Mouse (Mus musculus) CH12.LX (cell line): ENCODE results near the gene Col4a4. TPM values are rescaled to one million over a fixed set of nuclear protein-coding genes. Genes with fewer than 3 reads are reported as not detected.

Experiments
- DNase-seq: peaks from one replicate; pipeline ENCODE4 v3.0.0-alpha.2; 2013; ENCODE audit errors: extremely low read depth
- H3K27ac ChIP-seq: 2 replicates; pipeline ENCODE4 v1.5.1; 2012; ENCODE audit warnings: low read depth, mild to moderate bottlenecking, control low read depth, moderate library complexity; ENCODE audit not compliant: insufficient read depth
- H3K27me3 ChIP-seq: replicated peaks from 2 replicates; pipeline ENCODE3; 2012; ENCODE audit warnings: inconsistent platforms
- H3K36me3 ChIP-seq, 2 experiments: replicated peaks in 1 of 2; 2 replicates each; pipeline versions ENCODE3 to v1.6.1; 2012; ENCODE audit warnings: inconsistent platforms in 1 of 2, low read length in 1 of 2, mild to moderate bottlenecking in 1 of 2, mixed read lengths in 1 of 2, moderate library complexity in 1 of 2; ENCODE audit not compliant: control insufficient read depth in 1 of 2, insufficient read depth in 1 of 2
- H3K4me1 ChIP-seq, 2 experiments: 2 replicates each; pipeline ENCODE4 v1.6.1; 2012; ENCODE audit warnings: inconsistent platforms in 1 of 2, moderate library complexity in 1 of 2; ENCODE audit not compliant: insufficient read depth in 2 of 2, control insufficient read depth in 1 of 2
- H3K4me2 ChIP-seq: 2 replicates; pipeline ENCODE4 v1.6.1; 2012; ENCODE audit warnings: low read depth, mild to moderate bottlenecking, control low read depth; ENCODE audit not compliant: poor library complexity, insufficient read depth, severe bottlenecking
- H3K4me3 ChIP-seq, 3 experiments: fragments of 150-350 bp in 1 of 3; sonication (generic) in 1 of 3; replicated peaks in 1 of 3; 2 replicates each; pipeline versions ENCODE3 to v1.5.1; 2011 to 2012; ENCODE audit warnings: low read depth in 2 of 3, low read length in 2 of 3, mild to moderate bottlenecking in 2 of 3, moderate library complexity in 2 of 3, control low read depth in 1 of 3, improper control_type of control experiment in 1 of 3, inconsistent platforms in 1 of 3, mixed read lengths in 1 of 3; ENCODE audit not compliant: poor library complexity in 1 of 3
- H3K79me2 ChIP-seq: replicated peaks from 2 replicates; pipeline ENCODE4 v1.6.1; 2012; ENCODE audit warnings: mild to moderate bottlenecking, moderate library complexity; ENCODE audit not compliant: control insufficient read depth, poor library complexity, insufficient read depth, severe bottlenecking; ENCODE audit errors: extremely low read depth
- H3K9ac ChIP-seq: 2 replicates; pipeline ENCODE4 v1.6.1; 2012; ENCODE audit warnings: low read depth, mild to moderate bottlenecking, control low read depth, moderate library complexity; ENCODE audit not compliant: insufficient read depth
- H3K9me3 ChIP-seq: replicated peaks from 2 replicates; pipeline ENCODE3; 2012; ENCODE audit warnings: low read length, inconsistent platforms, mixed read lengths
- BHLHE40 ChIP-seq: IDR thresholded peaks from 2 replicates; pipeline ENCODE4 v1.6.1; 2011; ENCODE audit warnings: mild to moderate bottlenecking, low read depth, low read length, improper control_type of control experiment
- CHD2 ChIP-seq: IDR thresholded peaks from 2 replicates; pipeline ENCODE4 v1.6.1; 2011; ENCODE audit warnings: low read length, improper control_type of control experiment
- CTCF ChIP-seq, 2 experiments: IDR thresholded peaks in 1 of 2; conservative IDR thresholded peaks in 1 of 2; 2 replicates each; pipeline ENCODE4 v1.5.1; 2011 to 2012; ENCODE audit warnings: low read depth in 2 of 2, low read length in 2 of 2, improper control_type of control experiment in 1 of 2, inconsistent platforms in 1 of 2, mild to moderate bottlenecking in 1 of 2, moderate library complexity in 1 of 2
- E2F4 ChIP-seq: IDR thresholded peaks from 2 replicates; pipeline ENCODE4 v1.6.1; 2011; ENCODE audit warnings: low read depth, low read length, improper control_type of control experiment; ENCODE audit not compliant: insufficient replicate concordance
- ELF1 ChIP-seq: IDR thresholded peaks from 2 replicates; pipeline ENCODE4 v1.6.1; 2014; ENCODE audit warnings: low read depth, mild to moderate bottlenecking, inconsistent platforms, low read length, improper control_type of control experiment
- EP300 ChIP-seq: IDR thresholded peaks from 2 replicates; pipeline ENCODE4 v1.6.1; 2011; ENCODE audit warnings: low read length, improper control_type of control experiment
- ETS1 ChIP-seq: conservative IDR thresholded peaks from 2 replicates; pipeline ENCODE4 v1.6.1; 2012; ENCODE audit warnings: low read depth, mild to moderate bottlenecking, inconsistent platforms, low read length, improper control_type of control experiment, moderate library complexity
- HCFC1 ChIP-seq: IDR thresholded peaks from 2 replicates; pipeline ENCODE4 v1.6.1; 2012; ENCODE audit warnings: low read depth, mild to moderate bottlenecking, inconsistent platforms, low read length, improper control_type of control experiment
- JUN ChIP-seq: IDR thresholded peaks from 2 replicates; pipeline ENCODE4 v1.6.1; 2011; ENCODE audit warnings: low read depth, mild to moderate bottlenecking, low read length, improper control_type of control experiment, moderate library complexity; ENCODE audit not compliant: insufficient read depth
- KAT2A ChIP-seq: IDR thresholded peaks from 2 replicates; pipeline ENCODE4 v1.6.1; 2012; ENCODE audit warnings: low read length, improper control_type of control experiment, inconsistent platforms; ENCODE audit not compliant: insufficient replicate concordance
- MAZ ChIP-seq: IDR thresholded peaks from 2 replicates; pipeline ENCODE4 v1.6.1; 2012; ENCODE audit warnings: low read depth, mild to moderate bottlenecking, inconsistent platforms, low read length, improper control_type of control experiment, moderate library complexity
- NELFE ChIP-seq: IDR thresholded peaks from 2 replicates; pipeline ENCODE4 v1.6.1; 2011; ENCODE audit warnings: low read depth, low read length, improper control_type of control experiment
- NRF1 ChIP-seq: IDR thresholded peaks from 2 replicates; pipeline ENCODE4 v1.6.1; 2014; ENCODE audit warnings: low read depth, mild to moderate bottlenecking, inconsistent platforms, low read length, improper control_type of control experiment, moderate library complexity
- PAX5 ChIP-seq: IDR thresholded peaks from 2 replicates; pipeline ENCODE4 v1.6.1; 2012; ENCODE audit warnings: low read length, inconsistent platforms, mixed read lengths
- POLR2AphosphoS2 ChIP-seq: IDR thresholded peaks from 2 replicates; pipeline ENCODE4 v1.6.1; 2011; ENCODE audit warnings: low read depth, low read length, improper control_type of control experiment
- RCOR1 ChIP-seq: conservative IDR thresholded peaks from 2 replicates; pipeline ENCODE4 v1.6.1; 2012; ENCODE audit warnings: low read depth, mild to moderate bottlenecking, inconsistent platforms, low read length, improper control_type of control experiment
- SMC3 ChIP-seq: IDR thresholded peaks from 2 replicates; pipeline ENCODE4 v1.6.1; 2011; ENCODE audit warnings: low read depth, low read length, improper control_type of control experiment
- TCF12 ChIP-seq: IDR thresholded peaks from 2 replicates; pipeline ENCODE4 v1.6.1; 2014; ENCODE audit warnings: low read depth, mild to moderate bottlenecking, inconsistent platforms, low read length, improper control_type of control experiment
- UBTF ChIP-seq: IDR thresholded peaks from 2 replicates; pipeline ENCODE4 v1.6.1; 2012; ENCODE audit warnings: low read depth, mild to moderate bottlenecking, inconsistent platforms, low read length, improper control_type of control experiment, moderate library complexity
- USF2 ChIP-seq: conservative IDR thresholded peaks from 2 replicates; pipeline ENCODE4 v1.6.1; 2011; ENCODE audit warnings: low read depth, low read length, improper control_type of control experiment
- ZC3H11A ChIP-seq: IDR thresholded peaks from 2 replicates; pipeline ENCODE4 v1.6.1; 2012; ENCODE audit warnings: low read depth, mild to moderate bottlenecking, inconsistent platforms, low read length, improper control_type of control experiment
- ZKSCAN1 ChIP-seq: IDR thresholded peaks from 2 replicates; pipeline ENCODE4 v1.6.1; 2012; ENCODE audit warnings: low read depth, inconsistent platforms, low read length, improper control_type of control experiment, borderline replicate concordance
- ZNF384 ChIP-seq: IDR thresholded peaks from 2 replicates; pipeline ENCODE4 v1.6.1; 2012; ENCODE audit warnings: low read depth, low read length, improper control_type of control experiment, inconsistent platforms
- dilution Hi-C: fragments of 300-500 bp; cut with MboI; formaldehyde crosslinking; loops from 2 replicates; pipeline ENCODE4 v1.14.3; 2020; ENCODE audit warnings: low sequenced_read_pairs; ENCODE audit not compliant: extremely low pct_unique_long_range_greater_than_20kb, extremely low pct_ligation_motif_present
- in situ Hi-C: fragments of 300-500 bp; cut with MboI; formaldehyde crosslinking; loops from 3 replicates; pipeline ENCODE4 v1.14.3; 2019; ENCODE audit warnings: low sequenced_read_pairs, low pct_ligation_motif_present, low pct_unique_long_range_greater_than_20kb, mixed read lengths
- polyA plus RNA-seq: library from polyadenylated mRNA; unstranded; fragments of >175 nt; gene quantifications from 2 replicates; pipeline ENCODE4 v1.2.1, GENCODE M21; 2012; ENCODE audit warnings: low read depth; ENCODE audit not compliant: insufficient read length
- total RNA-seq, 2 experiments: library from RNA; depleted of rRNA; stranded (reverse); fragments of 300-350 nt in 1 of 2; fragments of >200 nt in 1 of 2; gene quantifications; 2 replicates each; pipeline ENCODE4 v1.2.3; 2012 to 2014

Col4a4 gene
- total and polyA plus RNA-seq, 3 experiments: under 0.01 to 0.03 TPM; not detected in 1

GRCm38 (mm10) chr1:82443517-82443916 is 143.1 kb downstream of the Col4a4 start:
- Histone ChIP-seq H3K9me3 (no peaks in the 10 kb centered on the region), H3K27ac (no peak overlapping the region), H3K4me1 (peaks cover 7 to 17% of the 10 kb centered on the region in 2 experiments), H3K4me3 (no peak overlapping the region), H3K36me3 (peaks cover 15 to 58% of the 10 kb centered on the region in 2 experiments), H3K4me2 (no peak overlapping the region), H3K79me2 (no peaks in the 10 kb centered on the region), H3K9ac (no peak overlapping the region), H3K27me3 (no peaks in the 10 kb centered on the region)
- DNase-seq: peak; percentile 20
- dilution Hi-C loops (no loop called here), in situ Hi-C loops (no loop called here)
- TF ChIP-seq ZNF384: peak; percentile 80
- TF ChIP-seq KAT2A: no peak

- DNase-seq: no peak
- no peaks in the 10 kb centered on the region for H3K27me3 ChIP-seq
- dilution Hi-C loops: no loop called here
Observed at GRCm38 (mm10) chr1:82440123-82440522, 146.5 kb downstream of the Col4a4 start.

GRCm38 (mm10) chr1:82437273-82437672 is 149.4 kb downstream of the Col4a4 start:
- TF ChIP-seq KAT2A (no peak), BHLHE40 (no peak), PAX5 (no peak), POLR2AphosphoS2 (no peak), EP300 (no peak), RCOR1 (no peak), E2F4 (no peak)
- Histone ChIP-seq H3K4me2 (no peak overlapping the region), H3K4me1 (peaks cover 0 to 3% of the 10 kb centered on the region in 2 experiments; a peak in 1 of 4 replicates), H3K36me3 (peaks cover 5 to 60% of the 10 kb centered on the region in 2 experiments), H3K9ac (no peak overlapping the region), H3K9me3 (no peaks in the 10 kb centered on the region), H3K27ac (no peak overlapping the region), H3K4me3 (no peak overlapping the region), H3K79me2 (no peaks in the 10 kb centered on the region), H3K27me3 (no peaks in the 10 kb centered on the region)
- dilution Hi-C loops (no loop called here), in situ Hi-C loops (no loop called here)
- DNase-seq: no peak

More at GRCm38 (mm10) chr1:82440123-82440522, 146.5 kb downstream of the Col4a4 start:
- Histone ChIP-seq H3K9me3 (no peaks in the 10 kb centered on the region), H3K27ac (no peak overlapping the region), H3K36me3 (peaks cover 7 to 59% of the 10 kb centered on the region in 2 experiments), H3K4me2 (no peak overlapping the region), H3K9ac (no peak overlapping the region), H3K4me3 (no peak overlapping the region), H3K4me1 (peaks cover 7 to 17% of the 10 kb centered on the region in 2 experiments), H3K79me2 (no peaks in the 10 kb centered on the region)
- TF ChIP-seq HCFC1: no peak
- no peak for TF ChIP-seq UBTF
- TF ChIP-seq ZKSCAN1: no peak
- no peak for TF ChIP-seq NELFE
- TF ChIP-seq POLR2AphosphoS2: no peak
- TF ChIP-seq ELF1: no peak
- TF ChIP-seq ETS1: no peak
- no peak for TF ChIP-seq ZC3H11A
- TF ChIP-seq EP300: no peak
- TF ChIP-seq USF2: no peak
- no peak for TF ChIP-seq NRF1
- TF ChIP-seq MAZ: no peak
- no peak for TF ChIP-seq CHD2
- TF ChIP-seq TCF12: no peak
- TF ChIP-seq RCOR1: no peak
- TF ChIP-seq SMC3: no peak
- no peak for TF ChIP-seq CTCF (conservative IDR thresholded peaks at IDR 0.05 in 1 of 2, IDR thresholded peaks at IDR 0.05 in 1 of 2; ENCODE audit: low read depth in 2 of 2, low read length in 2 of 2)
- no peak for TF ChIP-seq JUN
- no peak for TF ChIP-seq ZNF384
- in situ Hi-C loops: no loop called here
